Mouse (Mus musculus) induced T-regulatory cell, adult 2 months (primary cell): ENCODE results near the gene Prh1.
"Not testable (repeated sequence)": the region's sequence is repeated elsewhere in the genome, so short reads cannot be mapped to it uniquely, and the experiment has no call there.

ENCODE experiments used
- DNase-seq: peaks from one replicate; pipeline ENCODE4 v3.0.0-alpha.2; 2012; ENCODE audit warnings: low read depth

Gene Prh1

GRCm38 (mm10) chr6:132569509-132569908, at the start of gene Prh1:
Prh1 (plus strand) TSS chr6:132569809.
- not testable (repeated sequence) for DNase-seq

- DNase-seq = not testable (repeated sequence)
Measured at GRCm38 (mm10) chr6:132595613-132596012, 26.0 kb downstream of the Prh1 start, which contains the start of gene Prp2. Prp2 (plus strand) TSS chr6:132595913.
